Mouse (Mus musculus) hindlimb bud, embryonic 11.5 days (tissue): ENCODE results near the gene Oas1d.
A peak's percentile ranks its signal among the peaks of the same experiment; 100 is the strongest.
"Not testable (repeated sequence)": the region's sequence is repeated elsewhere in the genome, so short reads cannot be mapped to it uniquely, and the experiment has no call there.

Source experiments
- DNase-seq: peaks from one replicate; pipeline ENCODE4 v3.0.0-alpha.2; 2012; ENCODE audit warnings: low read depth, low spot score; ENCODE audit errors: extremely low spot score

Oas1d gene

DNA sequence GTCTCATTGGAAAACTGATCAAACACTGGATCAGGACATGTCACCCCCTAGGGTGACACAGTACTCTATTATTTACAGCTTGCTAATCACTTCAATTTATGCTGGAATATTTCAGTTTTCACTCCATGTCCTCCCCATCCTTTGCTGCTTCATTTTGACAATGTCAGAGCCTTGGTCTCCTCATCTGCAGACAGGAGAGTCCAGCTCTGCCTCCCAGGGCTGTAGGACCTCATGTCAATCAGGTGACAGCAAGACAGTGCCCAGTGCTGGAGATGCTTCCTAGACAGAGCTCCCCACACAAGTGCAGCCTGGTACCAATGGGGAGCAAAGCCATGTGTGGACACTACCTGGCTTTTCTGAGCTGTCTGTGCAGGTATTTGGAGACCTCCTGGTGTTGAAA, 15.6 kb upstream of the Oas1d start:
- no peak for DNase-seq

DNA sequence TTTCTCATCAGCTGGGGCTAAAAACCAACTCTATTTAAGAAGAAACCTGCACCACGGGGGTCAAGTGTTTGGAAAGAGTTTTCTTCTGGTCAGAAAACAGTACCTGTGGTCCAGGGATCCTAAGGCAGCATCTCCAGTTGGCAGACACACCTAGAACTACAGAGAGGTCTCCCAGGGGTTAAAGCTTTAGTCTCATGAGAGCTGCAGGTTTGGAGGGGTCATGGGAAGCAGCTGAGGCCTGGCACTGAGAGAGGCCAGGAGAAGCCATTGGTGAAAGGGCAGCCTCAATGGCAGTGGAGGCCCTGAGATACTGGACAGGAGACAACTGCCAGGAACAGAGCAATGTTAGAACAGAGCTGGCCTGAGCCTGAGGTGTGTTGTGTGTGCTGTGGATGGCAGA, 13.7 kb upstream of the Oas1d start:
- DNase-seq = no peak

DNA sequence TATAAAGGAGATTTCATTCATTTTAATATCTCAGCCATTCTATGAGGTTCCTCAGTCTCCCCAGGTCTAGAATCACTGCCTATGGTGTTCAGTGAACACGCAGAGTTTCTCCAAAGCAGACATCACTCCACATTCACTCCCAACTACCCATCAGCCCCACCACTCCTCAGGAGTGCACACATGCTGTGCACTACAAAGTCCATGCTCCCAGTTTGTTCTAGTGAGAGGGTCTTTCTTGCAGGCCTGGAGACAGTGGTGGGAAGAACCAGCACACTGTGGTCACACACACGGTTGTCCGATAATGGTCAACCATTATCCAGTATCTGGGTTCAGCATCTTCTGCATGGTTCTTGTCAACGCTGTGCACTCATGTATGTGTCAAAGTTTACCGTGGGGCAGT, 12.3 kb upstream of the Oas1d start:
- no peak for DNase-seq

DNA sequence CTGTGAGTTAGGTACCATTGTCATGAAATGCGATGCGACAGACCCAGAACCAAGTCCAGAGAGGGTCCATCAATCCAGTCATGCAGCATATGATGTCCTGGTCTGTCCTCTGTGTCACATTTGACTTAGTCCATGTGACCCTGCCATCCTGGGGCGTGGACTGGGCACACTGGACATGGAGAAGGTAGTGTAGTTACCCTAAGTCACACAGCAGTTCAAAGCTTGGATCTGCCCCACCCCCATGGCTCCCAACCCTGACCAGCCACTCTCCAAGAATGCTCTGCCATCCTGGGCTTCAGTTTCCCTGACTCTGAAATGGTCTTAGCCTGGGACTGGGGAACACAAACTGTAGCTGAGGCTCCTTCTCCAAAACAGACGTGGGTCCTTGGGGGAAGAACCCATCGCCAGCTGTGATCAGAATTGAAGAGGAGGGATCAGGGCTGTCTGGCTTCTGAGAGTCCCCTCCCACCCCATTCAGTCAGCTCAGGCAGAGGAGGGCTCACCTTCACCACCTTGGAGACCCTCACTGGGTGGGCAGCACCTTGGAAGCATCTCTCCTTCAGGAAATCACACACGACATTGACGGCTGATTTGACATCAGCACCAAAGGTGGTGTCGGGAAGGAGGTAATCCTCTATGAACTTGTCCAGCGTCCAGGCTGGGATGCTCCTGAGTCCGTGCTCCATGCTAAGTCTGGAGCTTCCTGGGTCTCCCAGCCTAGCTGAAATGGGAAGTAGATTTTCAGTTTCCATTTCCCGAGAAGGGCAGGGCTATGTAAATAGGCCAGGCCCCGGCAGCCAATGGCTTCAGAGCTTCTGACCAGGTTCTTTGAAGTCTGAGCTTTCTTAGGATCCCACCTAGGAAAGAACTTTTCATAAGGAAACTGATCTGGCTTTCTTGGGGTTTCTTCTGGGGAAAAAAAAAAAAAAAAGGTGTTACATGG, 7.3 kb upstream of the Oas1d start, which contains the start of gene Oas1a:
TSS of gene Oas1a (minus strand) at position 731 of the 943 bp plus-strand sequence.
- DNase-seq = not testable (repeated sequence)

DNA sequence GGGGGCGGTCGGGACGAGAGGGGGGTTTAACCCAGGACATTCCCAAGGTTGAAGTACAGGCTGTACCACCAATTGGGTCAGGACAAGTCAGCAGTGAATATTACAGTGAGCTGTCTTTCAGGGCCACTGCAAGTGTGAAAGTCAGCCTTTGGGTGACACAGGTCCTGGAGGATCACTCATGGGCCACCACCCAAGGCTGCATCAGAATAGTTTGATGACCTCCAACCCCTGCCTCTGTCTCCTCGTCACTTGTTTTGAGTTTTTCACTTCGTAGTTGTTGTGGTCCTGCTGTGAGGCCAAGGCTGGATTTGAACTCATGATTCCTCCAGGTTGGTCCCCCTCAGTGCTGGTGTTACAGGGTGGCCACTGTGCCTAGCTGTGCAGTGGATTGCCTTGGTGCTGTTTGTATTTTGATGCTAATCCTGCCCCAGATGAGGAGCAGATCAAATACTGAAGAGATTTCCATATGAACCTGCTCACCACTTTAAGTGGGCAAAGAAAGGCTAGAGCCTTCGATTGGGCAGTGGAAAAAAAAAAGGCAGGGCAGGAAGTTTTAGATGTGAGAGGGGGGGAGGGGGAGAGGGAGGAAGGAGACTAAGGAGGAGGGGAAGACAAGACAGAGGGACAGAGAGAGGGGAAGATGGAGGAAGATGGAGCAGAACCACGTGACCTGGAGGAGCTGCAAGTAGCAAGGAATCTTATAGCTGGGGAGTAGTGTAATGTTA, 6.0 kb upstream of the Oas1d start:
- no peak for DNase-seq

DNA sequence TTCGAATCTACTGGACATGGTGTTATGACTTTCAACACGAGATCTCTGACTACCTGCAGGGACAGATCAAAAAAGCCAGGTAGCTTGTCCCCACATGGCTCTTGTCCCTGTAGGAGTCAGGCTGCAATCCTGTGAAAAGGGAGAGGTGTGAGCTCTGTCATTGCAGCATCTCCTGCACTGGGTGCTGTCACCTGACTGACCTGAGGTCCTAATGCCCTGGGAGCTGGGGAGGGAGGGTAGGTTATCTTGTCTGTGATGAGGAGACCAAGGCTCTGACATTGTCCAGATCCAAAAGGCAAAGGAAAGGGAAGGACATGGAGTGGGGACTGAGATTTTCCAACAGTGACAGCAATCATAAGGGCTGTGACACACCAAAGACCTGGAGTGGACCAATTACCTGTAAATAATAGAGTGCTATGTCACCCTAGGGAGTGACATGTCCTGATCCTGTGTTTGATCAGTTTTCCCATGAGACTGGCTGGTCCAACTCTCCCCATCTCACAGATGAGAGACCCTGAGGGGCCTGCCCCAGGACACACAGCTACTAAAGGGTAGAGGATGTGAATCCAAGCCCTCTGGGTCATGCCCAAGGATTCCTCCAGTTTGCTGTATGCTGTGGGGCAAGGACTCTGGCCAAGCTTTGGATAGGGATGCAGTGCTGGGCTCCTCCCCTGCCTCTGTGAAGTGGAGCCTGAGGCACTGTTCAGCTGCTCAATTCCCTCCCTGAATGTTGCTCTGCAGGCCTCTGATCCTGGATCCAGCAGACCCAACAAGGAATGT, 5.0 kb downstream of the Oas1d start:
- not testable (repeated sequence) for DNase-seq

DNA sequence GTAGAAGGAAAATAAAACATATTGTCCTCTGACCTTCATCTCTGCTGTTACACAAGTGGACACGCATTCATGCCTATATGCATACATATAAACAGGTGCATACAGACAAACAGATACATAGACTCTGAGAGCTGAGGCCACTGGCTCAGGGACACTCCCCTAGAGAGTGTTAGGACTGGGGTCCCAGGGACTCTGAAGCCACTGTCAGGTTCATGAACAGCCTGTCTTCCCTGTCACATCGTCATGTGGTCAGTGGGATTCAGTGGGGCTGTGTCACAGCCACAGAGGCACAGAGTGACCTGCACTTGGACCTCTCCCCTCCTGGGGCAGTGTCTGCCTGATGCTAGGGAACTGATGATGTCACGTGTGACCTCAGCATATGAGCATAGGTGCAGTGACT, 6.0 kb downstream of the Oas1d start:
- no peak for DNase-seq

DNA sequence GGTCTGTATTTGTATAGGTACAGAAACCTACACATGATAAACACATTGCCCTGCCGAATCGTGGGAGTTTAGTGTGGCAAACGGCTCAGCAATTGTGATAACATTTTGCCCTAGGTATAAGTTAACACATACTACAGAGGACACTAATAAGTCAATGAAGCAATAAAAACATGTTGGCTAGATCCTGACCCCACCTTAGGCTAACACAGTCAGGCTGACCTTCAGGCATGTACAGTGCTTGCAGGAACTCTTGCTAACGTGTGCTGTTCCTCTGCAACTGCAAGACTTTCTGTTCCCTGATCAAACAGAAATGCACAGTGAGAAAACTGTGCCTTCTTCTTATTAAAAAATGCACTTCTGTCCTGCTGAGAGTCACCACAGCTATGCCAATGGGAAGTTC, 9.6 kb downstream of the Oas1d start:
- DNase-seq = no peak

DNA sequence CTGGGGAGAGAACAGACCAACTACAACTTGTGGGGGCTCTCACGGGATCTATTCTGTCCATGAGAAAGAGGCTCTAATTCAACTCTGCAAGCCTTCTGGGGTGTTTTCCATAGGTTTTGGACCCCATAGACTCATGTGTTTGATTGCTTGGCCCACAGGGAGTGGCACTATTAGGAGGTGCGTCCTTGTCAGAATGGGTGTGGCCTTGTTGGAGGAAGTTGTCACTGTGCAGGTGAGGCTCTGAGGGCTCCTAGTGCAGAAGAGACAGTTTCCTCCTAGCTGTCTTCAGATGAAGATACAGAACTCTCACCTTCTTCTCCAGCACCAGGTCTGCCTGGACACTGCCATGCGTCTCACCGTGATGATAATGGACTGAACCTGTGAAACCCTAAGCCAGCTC, 10.2 kb downstream of the Oas1d start:
- not testable (repeated sequence) for DNase-seq

DNA sequence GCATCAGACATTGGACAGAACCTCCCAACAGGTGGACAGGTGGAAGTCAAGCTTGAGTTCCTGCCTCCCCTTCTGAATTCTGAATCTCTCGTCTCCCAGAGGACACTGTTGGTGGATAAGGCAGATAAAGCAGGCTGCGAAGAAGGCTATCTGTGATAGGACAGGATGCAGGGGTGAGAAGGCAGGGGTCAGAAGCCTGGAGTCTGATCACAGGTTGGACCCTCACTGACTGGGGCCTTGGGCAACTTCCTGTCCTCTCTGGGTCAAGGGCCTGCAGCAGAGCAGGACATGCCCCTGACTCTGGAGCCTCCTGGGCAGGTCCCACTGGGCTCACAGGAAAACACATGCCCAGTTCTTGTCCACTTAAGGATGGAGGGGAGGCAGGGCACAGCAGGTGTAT, 12.0 kb downstream of the Oas1d start:
- DNase-seq = not testable (repeated sequence)

DNA sequence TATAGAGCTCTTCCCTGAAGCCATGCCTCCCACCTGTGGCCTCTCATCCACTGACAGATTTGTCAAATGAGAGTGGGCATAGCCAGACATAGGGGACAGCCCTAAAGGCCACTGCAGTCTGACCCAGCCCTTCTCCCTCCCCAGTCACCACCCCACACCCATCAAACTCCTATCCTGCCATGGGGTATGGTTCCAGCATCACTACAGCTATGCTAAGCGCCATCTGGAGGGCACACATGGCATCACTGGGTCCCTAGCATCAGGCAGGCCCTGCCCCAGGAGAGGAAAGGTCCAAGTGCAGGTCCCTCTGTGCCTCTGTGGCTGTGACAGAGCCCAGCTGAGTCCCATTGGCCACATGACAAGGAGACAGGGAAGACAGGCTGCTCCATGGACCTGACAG, 12.7 kb downstream of the Oas1d start:
- no peak for DNase-seq

DNA sequence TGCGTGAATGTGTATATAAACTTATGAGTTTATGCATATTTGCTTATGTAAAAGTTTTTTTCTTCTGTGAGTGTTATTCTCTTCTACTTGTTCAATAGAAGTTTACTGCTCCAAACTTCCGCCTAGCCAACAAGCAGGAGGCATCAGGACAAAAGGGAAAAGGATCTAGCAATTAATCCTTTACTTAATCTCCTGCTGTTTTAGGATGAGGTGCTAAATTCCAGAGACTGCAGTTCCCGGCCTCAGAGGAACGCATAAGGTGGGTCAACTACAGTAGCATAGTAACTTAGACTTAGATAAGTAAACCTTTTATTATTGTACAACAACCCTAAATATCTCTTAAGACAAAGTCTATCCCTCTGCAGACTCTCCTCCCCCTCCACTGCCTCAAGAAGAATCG, 19.6 kb downstream of the Oas1d start:
- DNase-seq = no peak

DNA sequence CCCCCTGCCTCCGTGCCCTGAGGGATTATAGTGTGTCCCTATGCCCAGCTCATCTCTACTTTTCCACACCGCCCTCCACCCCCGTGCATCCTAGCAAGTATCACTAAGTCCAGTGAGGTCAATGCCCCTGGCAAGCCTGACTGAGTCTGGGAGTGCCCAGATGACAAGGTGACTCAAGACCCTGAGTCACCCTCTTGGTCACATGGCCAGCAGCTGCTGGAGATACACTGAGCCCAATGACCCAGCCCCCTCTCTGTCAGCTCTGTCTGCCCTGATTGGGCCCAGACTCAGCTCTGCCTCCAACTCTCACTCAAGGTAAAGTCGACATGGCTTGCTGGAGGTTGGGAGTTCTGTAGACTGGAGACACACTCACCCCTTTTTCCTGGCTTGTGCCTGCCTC, 23.5 kb downstream of the Oas1d start:
- no peak for DNase-seq

DNA sequence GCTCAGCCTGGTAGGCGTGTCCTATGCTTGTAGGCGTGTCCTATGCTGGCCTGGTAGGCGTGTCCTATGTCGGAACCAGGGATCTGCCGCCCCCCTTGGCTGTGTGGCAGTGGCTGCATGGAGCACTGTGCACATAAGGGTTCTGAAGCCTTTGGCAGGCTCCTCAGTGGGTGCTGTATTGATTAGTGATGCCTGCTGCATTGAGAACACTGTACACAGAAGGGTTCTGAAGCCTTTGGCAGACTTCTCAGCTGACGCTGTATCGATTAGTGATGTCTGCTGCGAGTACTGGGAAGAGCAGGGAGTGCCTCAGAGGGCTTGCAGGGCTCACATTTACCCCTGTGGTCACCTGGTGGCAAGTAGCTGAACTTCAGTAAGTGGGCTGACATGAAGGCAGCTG, 24.2 kb downstream of the Oas1d start:
- DNase-seq = no peak

DNA sequence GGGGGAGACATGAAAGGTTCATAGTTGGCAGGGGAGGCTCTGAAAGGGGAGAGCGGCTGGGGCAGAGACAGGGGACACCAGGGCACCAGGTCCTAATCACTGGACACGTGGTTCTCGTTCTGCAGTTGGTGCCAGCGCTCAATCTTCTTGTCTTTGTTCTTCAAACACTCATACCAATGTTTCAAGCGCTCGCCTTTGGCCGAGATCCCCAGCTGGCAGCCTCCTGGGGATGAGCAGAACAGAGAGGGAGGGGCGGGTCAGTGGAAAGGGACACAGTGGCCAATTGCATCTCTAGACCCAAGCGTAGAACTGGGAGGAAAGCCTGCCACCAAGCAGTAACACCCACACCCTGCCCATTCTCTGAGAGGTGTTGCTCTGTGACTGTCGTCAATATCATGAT, 27.7 kb downstream of the Oas1d start:
- no peak for DNase-seq

DNA sequence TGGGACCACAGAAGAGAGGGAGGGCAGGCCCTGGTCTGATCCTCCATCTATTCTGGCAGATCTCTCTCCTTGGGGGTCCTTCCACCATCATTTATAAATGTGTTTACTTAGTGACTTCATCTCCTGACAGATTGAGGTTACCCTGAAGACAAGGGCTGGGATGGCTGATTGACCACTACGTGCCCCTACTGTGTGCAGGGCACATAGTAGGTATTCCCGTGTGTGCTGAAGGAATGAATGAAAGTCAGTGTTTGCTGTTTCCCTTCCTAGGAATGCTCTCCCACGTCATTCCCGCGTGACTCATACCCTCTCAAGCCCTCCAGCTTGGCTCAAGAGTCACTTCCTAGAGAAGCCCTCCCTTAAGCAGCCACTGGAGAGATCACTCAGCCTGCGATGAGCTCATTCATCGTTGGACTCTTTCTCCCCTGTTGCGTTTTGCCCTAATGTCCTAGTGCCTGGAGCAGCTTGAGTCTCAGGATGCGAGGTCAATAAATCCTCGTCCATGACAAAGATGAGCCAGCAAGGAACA, 38.0 kb downstream of the Oas1d start:
- DNase-seq = no peak

DNA sequence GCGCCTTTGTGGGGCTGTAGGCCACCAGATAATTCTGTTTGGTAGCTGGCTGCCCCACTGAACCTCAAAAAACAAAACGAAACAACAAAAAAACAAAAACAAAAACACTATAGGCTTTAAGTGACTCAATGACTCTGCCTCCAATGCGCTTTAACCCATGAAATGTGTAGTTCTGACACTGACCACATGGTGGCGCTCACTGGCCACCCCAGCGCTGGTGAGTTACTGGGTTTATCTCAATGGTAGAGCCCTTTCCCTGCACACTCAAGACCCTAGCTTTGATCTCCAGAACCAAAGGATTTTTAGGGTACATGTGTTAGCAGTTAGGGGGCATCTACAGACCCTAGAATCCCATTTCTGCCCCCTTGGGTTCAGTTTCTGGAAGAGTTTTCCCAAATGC, 39.6 kb downstream of the Oas1d start:
- DNase-seq = peak; percentile 18

DNA sequence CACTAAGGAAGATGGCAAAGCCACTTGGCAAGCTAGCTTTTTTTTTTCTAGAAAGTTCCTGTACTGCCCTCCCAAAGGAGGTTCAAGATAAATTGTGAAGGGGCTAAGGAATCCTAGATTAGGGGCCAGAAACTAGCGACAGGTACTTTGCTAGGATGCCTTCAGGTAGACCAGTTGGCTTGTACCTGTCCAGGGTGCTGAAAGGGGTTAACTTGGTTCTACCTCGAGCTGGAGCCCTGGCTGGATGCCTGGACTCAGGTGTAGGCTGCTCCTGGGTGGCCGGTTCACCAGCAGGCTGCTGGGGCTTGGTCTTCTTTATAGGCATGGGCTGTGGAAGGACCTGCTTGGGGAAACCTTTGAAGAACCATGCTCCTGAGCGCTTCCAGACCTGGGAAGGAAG, 46.7 kb downstream of the Oas1d start:
- DNase-seq = no peak

DNA sequence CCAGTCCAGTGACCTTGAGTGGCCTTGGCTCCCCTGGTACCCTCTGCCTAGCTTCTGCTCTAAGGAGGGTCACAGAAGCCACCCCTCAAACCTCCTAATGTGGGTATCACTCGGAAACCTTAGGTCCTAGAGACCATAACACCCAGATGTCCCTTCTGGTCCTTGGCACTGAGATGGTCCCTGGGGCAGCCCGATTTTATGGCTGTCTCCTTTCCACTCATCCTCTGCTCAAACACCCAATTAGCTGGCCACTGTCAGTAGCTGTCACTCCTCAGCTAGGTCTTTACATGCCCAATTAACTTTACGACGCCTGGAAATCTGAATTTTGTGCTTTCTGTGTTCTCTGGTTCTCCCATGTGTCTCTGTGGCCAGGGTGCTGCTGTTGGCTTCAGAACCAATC, 51.8 kb downstream of the Oas1d start:
- DNase-seq = no peak

DNA sequence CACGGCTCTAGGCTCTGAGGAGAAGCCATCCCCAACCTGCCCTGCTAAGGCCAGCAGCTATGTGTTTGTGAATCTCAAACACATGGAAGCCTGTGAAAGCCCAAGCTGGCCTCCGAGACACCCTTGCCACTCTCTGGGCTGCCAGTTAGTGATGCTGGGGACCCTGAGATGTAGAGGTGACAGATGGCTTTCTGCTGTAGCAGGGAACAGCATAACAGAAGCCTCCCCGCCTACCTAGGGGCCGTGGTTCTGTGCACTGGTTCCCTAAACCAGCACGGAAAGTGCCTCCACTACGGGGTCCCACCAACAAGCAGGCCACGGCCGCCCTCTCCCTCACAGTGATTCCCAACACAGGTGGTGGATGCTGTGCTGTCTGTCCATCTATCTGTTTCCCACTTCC, 52.6 kb downstream of the Oas1d start:
- DNase-seq = no peak
